Mouse (Mus musculus) hindbrain, embryonic 13.5 days (tissue): Measurements from ENCODE around the gene Pip5kl1. TPM values are rescaled to one million over a fixed set of nuclear protein-coding genes. Genes with fewer than 3 reads are reported as not detected.

Source experiments
- ATAC-seq: fragments of 200-750 bp; cut with Nextera tagmentation; 2 replicates; pipeline ENCODE4 v1.8.0; 2017; ENCODE audit warnings: moderate TSS enrichment; ENCODE audit not compliant: low FRiP score
- H3K27ac ChIP-seq: fragments of 300-500 bp; sonication (generic); 2 replicates; pipeline ENCODE4 v1.5.1; 2015; ENCODE audit warnings: inconsistent platforms, mild to moderate bottlenecking, moderate library complexity
- H3K27me3 ChIP-seq: fragments of 300-500 bp; sonication (generic); 2 replicates; pipeline ENCODE4 v1.6.1; 2015; ENCODE audit warnings: mild to moderate bottlenecking, inconsistent platforms
- H3K36me3 ChIP-seq: fragments of 300-500 bp; sonication (generic); 2 replicates; pipeline ENCODE4 v1.6.1; 2015; ENCODE audit warnings: mild to moderate bottlenecking, inconsistent platforms
- H3K4me1 ChIP-seq: fragments of 300-500 bp; sonication (generic); replicated peaks from 2 replicates; pipeline ENCODE4 v1.6.1; 2015; ENCODE audit warnings: inconsistent platforms
- H3K4me2 ChIP-seq: fragments of 300-500 bp; sonication (generic); 2 replicates; pipeline ENCODE4 v1.6.1; 2015; ENCODE audit warnings: inconsistent platforms, mild to moderate bottlenecking, moderate library complexity
- H3K4me3 ChIP-seq: fragments of 300-500 bp; sonication (generic); 2 replicates; pipeline ENCODE4 v1.5.1; 2015; ENCODE audit warnings: mild to moderate bottlenecking, inconsistent platforms
- H3K9ac ChIP-seq: fragments of 300-500 bp; sonication (generic); 2 replicates; pipeline ENCODE4 v1.6.1; 2015; ENCODE audit warnings: mild to moderate bottlenecking, inconsistent platforms
- H3K9me3 ChIP-seq: fragments of 300-500 bp; sonication (generic); 2 replicates; pipeline ENCODE4 v1.6.1; 2016; ENCODE audit warnings: inconsistent platforms
- WGBS: fragments of 180-500 bp; shearing (Covaris S2); methylation state at CpG from one replicate; pipeline ENCODE4 v1.1.7; 2015; 5-methylcytosine and 5-hydroxymethylcytosine counted together
- polyA plus RNA-seq: library from polyadenylated mRNA; unstranded; fragments of >200 nt; fragmentation: Nextera tagmentation; extraction: Ambion mirVana; gene quantifications from 2 replicates; pipeline ENCODE4 v1.2.1, GENCODE M21; 2015

The Pip5kl1 gene
- polyA plus RNA-seq, 1 experiment from 2014 or later, result 9.0 TPM

GRCm38 (mm10) chr2:32551236-32551635, 23.4 kb upstream of the Pip5kl1 start:
- 0 out of 2 replicates have a peak overlapping the region, but pooled peaks have one; percentile 19 for H3K9ac ChIP-seq
- WGBS, result 89% methylated on average over 5 of the region's 5 CpGs
- no peak overlapping the region for H3K4me3 ChIP-seq
- H3K9me3 ChIP-seq, result no peaks in the 10 kb centered on the region
- H3K4me1 ChIP-seq, result peaks cover 31% of the 10 kb centered on the region
- H3K27me3 ChIP-seq, result no peaks in the 10 kb centered on the region
- no peak overlapping the region for H3K4me2 ChIP-seq
- no peak overlapping the region for H3K27ac ChIP-seq
- H3K36me3 ChIP-seq, result peaks cover 6% of the 10 kb centered on the region; the same call in 1 of the 2 replicates
- no peak for ATAC-seq

DNA sequence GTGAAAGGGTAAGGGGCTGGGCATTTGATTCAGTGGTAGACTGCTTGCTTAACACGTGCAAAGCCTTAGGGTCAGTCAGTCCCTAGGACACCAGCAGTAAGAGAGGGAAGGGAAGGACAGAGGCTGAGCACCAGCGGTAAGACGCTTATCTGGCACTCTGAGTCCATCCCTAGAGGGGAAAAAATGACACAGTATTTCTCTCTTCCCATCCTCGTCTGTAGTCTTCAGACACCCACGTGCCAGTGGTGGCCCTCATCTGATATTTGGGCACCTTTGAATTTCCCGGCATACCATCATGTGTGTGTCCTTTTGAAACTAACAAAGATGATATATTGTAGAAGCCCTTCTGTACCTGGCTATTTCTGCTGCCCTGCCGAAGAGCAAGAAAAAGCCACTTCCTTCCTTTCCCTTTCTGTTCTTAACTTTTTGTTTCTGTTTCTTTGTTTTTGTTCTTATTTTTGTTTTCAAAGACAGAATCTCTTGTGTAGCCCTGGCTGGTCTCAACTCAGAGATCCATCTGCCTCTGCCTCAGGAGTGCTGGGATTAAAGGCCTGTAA, 20.9 kb upstream of the Pip5kl1 start:
- H3K27me3 ChIP-seq, result no peaks in the 10 kb centered on the region
- peaks cover 50% of the 10 kb centered on the region for H3K4me1 ChIP-seq
- H3K36me3 ChIP-seq, result peaks cover 6% of the 10 kb centered on the region; the same call in 1 of the 2 replicates
- WGBS, result 72% methylated on average over 7 of the region's 7 CpGs
- no peak overlapping the region for H3K4me3 ChIP-seq
- no peak overlapping the region for H3K27ac ChIP-seq
- no peak overlapping the region for H3K4me2 ChIP-seq
- no peak for ATAC-seq
- no peaks in the 10 kb centered on the region for H3K9me3 ChIP-seq
- H3K9ac ChIP-seq, result no peak overlapping the region

- no peak overlapping the region for H3K4me3 ChIP-seq
- H3K9me3 ChIP-seq, result no peaks in the 10 kb centered on the region
- H3K4me1 ChIP-seq, result peaks cover 61% of the 10 kb centered on the region
- WGBS, result 40% methylated on average over 4 of the region's 4 CpGs
- H3K27me3 ChIP-seq, result no peaks in the 10 kb centered on the region
- H3K9ac ChIP-seq, result peak overlapping the region; percentile 49; the same call in 1 of the 2 replicates
- peak overlapping the region; percentile 72 for H3K27ac ChIP-seq
- no peaks in the 10 kb centered on the region for H3K36me3 ChIP-seq
- ATAC-seq, result no peak
- H3K4me2 ChIP-seq, result no peak overlapping the region
Observed at GRCm38 (mm10) chr2:32555484-32555883, 19.1 kb upstream of the Pip5kl1 start.

DNA sequence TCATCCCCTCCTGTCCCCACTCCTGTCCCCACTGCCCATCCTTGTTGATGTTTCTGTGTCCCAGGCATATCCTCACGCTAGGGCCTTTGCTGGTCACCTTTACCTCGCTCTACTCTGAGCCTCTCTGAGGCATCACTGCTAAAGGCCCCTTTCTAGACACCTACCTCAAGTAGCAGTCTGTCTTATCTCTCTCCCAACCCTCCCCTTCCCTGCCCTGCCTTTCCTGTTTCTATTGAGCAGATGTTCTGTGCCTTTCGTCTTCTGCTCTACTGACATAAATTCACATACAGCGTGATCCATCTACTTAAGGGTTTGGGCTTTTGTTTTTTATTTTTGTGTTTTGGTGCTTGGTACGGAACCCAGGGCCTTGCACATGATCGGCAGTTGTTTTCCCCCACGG, 18.6 kb upstream of the Pip5kl1 start:
- Histone ChIP-seq H3K27ac (peak overlapping the region; percentile 72), H3K27me3 (no peaks in the 10 kb centered on the region), H3K9me3 (no peaks in the 10 kb centered on the region), H3K9ac (peak overlapping the region; percentile 49; the same call in 1 of the 2 replicates), H3K4me2 (no peak overlapping the region), H3K4me1 (peaks cover 65% of the 10 kb centered on the region), H3K4me3 (no peak overlapping the region), H3K36me3 (no peaks in the 10 kb centered on the region)
- no peak for ATAC-seq
- WGBS, result 66% methylated on average over 7 of the region's 7 CpGs

- 10% methylated on average over 5 of the region's 5 CpGs for WGBS
- H3K4me1 ChIP-seq, result peaks cover 60% of the 10 kb centered on the region
- H3K27ac ChIP-seq, result peak overlapping the region; percentile 84
- H3K9me3 ChIP-seq, result no peaks in the 10 kb centered on the region
- H3K9ac ChIP-seq, result peak overlapping the region; percentile 49; the same call in 1 of the 2 replicates
- peak; percentile 84 for ATAC-seq
- no peaks in the 10 kb centered on the region for H3K27me3 ChIP-seq
- no peak overlapping the region for H3K4me3 ChIP-seq
- peak overlapping the region; percentile 19; the same call in 1 of the 2 replicates for H3K4me2 ChIP-seq
- peaks cover 30% of the 10 kb centered on the region for H3K36me3 ChIP-seq
Observed at GRCm38 (mm10) chr2:32559570-32559969, 15.0 kb upstream of the Pip5kl1 start.

DNA sequence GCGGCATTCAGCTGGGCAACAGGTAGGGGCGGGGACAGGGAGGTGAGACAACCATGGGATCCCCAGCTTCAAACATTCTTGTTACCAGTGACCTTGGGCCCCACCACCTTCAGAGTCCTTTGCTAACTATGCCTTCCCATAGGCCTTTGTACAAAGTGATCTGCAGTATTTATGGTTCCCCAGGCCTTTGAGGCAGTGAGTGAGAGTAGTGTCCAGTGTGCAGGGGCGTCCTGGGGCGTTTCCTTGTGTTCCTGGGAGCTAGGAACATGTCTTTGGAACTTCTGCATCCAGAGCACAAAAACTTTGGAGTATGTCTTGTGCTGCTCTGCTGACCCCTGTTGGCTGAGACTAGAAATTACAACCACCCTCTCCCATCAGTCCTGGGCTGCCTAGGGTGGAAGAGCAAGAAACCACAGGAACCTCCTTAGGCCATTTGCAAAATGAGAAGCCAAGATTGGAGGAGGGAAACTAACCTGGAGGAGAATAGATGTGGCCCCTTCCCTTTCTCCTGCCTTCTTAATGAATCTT, 8.0 kb upstream of the Pip5kl1 start:
- no peaks in the 10 kb centered on the region for H3K9me3 ChIP-seq
- no peak for ATAC-seq
- H3K4me1 ChIP-seq, result peaks cover 6% of the 10 kb centered on the region
- no peak overlapping the region for H3K4me2 ChIP-seq
- 0 out of 2 replicates have a peak overlapping the region, but pooled peaks have one; percentile 30 for H3K27ac ChIP-seq
- WGBS, result 49% methylated on average over 4 of the region's 4 CpGs
- no peak overlapping the region for H3K4me3 ChIP-seq
- no peak overlapping the region for H3K9ac ChIP-seq
- no peaks in the 10 kb centered on the region for H3K27me3 ChIP-seq
- H3K36me3 ChIP-seq, result peaks cover 71% of the 10 kb centered on the region

DNA sequence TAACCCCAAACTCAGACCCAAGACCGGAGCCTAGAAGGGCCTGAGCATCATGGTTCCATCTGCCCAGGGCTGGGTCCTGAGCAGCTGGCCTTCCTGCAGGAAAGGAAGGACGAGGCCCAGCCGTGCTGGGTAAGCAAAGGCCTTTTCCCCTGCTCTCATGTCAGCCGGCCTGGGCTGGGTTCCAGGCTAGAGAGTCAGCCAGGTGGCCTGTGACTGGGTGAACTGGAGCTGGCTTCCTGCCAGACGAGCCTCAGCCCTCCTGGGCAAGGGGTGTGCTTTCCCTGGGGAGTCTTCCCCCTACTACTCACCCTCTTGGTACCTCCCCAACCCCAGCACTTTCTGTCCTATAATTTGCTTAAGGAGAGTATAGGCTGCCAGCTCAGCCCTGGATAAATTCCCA, 6.4 kb upstream of the Pip5kl1 start:
- Histone ChIP-seq H3K27ac (no peak overlapping the region), H3K4me1 (peaks cover 15% of the 10 kb centered on the region), H3K9me3 (no peaks in the 10 kb centered on the region), H3K36me3 (peaks cover 65% of the 10 kb centered on the region), H3K9ac (0 out of 2 replicates have a peak overlapping the region, but pooled peaks have one; percentile 9), H3K4me3 (no peak overlapping the region), H3K27me3 (no peaks in the 10 kb centered on the region), H3K4me2 (no peak overlapping the region)
- ATAC-seq, result no peak
- WGBS, result 75% methylated on average over 5 of the region's 5 CpGs

DNA sequence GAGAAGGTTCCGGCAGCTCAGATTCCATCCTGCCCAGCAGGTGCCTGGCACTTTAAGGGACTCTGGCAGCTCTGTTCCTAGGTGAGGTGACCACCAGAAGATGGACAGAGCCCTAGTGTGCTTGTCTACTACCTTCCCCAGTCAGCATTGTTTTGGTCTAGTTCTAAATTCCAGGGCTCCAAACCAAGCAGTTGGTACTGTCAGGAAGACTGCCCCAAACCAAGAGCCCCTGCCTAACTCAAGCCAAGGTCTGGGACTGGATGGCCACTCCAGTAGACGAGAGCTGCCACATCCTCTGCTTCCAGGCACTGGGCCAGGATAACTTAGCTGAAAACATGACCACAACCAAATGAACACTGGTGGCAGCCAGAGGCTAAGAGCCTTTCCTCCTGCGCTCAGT, 5.7 kb upstream of the Pip5kl1 start:
- WGBS, result 90% methylated on average over 3 of the region's 3 CpGs
- no peaks in the 10 kb centered on the region for H3K27me3 ChIP-seq
- H3K36me3 ChIP-seq, result peaks cover 61% of the 10 kb centered on the region
- peaks cover 15% of the 10 kb centered on the region for H3K4me1 ChIP-seq
- H3K9me3 ChIP-seq, result no peaks in the 10 kb centered on the region
- H3K9ac ChIP-seq, result no peak overlapping the region
- H3K4me3 ChIP-seq, result no peak overlapping the region
- H3K4me2 ChIP-seq, result no peak overlapping the region
- H3K27ac ChIP-seq, result no peak overlapping the region
- no peak for ATAC-seq

DNA sequence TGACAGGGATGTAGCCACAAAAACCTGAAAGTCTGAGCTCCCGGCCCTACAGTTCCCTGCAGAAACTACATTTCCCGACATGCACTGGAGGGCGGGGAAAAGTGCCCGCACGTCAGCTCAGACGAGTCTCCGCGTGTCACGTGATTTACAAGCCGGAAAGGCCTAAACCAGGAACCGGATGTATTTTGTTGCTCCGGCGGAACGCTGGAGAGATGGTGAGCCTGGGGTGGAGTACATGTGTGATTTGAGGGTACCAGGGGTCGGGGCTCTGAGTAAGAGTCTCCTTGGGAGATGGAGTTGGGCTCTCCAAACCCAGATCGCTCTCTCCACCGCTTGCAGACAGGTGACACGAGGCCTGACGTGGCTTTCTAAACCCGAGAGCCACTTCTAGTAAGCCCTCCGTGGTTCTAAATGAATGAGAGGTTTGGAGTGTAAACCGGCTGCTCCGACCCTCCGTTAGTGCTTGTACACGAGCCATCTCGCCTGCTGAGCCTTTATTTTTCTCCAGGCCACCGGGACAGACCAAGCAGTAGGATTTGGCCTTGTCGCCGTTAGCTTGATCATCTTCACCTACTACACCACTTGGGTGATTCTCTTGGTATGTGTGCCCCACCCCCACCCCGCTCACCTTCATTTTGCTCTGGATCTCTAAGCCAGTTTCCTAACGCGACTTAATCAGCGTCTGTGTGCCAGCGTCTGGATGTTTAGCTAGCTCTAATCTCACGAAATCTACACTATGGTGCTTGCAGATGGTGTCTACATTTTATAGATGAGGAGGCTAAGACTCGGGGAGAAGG, 3.7 kb upstream of the Pip5kl1 start, which contains the start of gene Dpm2:
Gene Dpm2 (plus strand): TSS at position 161 of the 797 bp plus-strand sequence.
- Histone ChIP-seq H3K4me2 (peak within 1 kb of the TSS; percentile 93), H3K27me3 (no peaks in the 10 kb centered on the region), H3K9ac (peak within 1 kb of the TSS; percentile 84), H3K9me3 (no peaks in the 10 kb centered on the region), H3K4me3 (peak within 1 kb of the TSS; percentile 85), H3K36me3 (peaks cover 42% of the 10 kb centered on the region), H3K4me1 (peaks cover 27% of the 10 kb centered on the region), H3K27ac (peak within 1 kb of the TSS; percentile 73)
- 2% methylated on average over 36 of the region's 36 CpGs for WGBS
- peak; percentile 81 for ATAC-seq

- WGBS, result 92% methylated on average over 11 of the region's 11 CpGs
- H3K4me1 ChIP-seq, result peaks cover 31% of the 10 kb centered on the region
- no peak for ATAC-seq
- peak overlapping the region; percentile 93; the same call in 1 of the 2 replicates for H3K4me2 ChIP-seq
- H3K4me3 ChIP-seq, result no peak overlapping the region
- no peak overlapping the region for H3K9ac ChIP-seq
- no peak overlapping the region for H3K27ac ChIP-seq
- peaks cover 31% of the 10 kb centered on the region for H3K36me3 ChIP-seq
- H3K27me3 ChIP-seq, result peaks cover 11% of the 10 kb centered on the region
- H3K9me3 ChIP-seq, result no peaks in the 10 kb centered on the region
Observed at GRCm38 (mm10) chr2:32572196-32572595, 2.4 kb upstream of the Pip5kl1 start.

- Histone ChIP-seq H3K4me3 (peak overlapping the region; percentile 47), H3K4me1 (peaks cover 31% of the 10 kb centered on the region), H3K9ac (peak overlapping the region; percentile 76), H3K9me3 (no peaks in the 10 kb centered on the region), H3K27ac (no peak overlapping the region), H3K4me2 (peak overlapping the region; percentile 91), H3K36me3 (peaks cover 11% of the 10 kb centered on the region), H3K27me3 (peaks cover 39% of the 10 kb centered on the region)
- 1% methylated on average over 26 of the region's 26 CpGs for WGBS
- ATAC-seq, result 0 out of 2 replicates have a peak, but pooled peaks have one; percentile 2
Observed at GRCm38 (mm10) chr2:32574901-32575585, 446 bp downstream of the Pip5kl1 start.
